Mouse (Mus musculus) hindbrain, embryonic 12.5 days (tissue): Measurements from ENCODE around the gene Zfp612. TPM values are rescaled to one million over a fixed set of nuclear protein-coding genes. Genes with fewer than 3 reads are reported as not detected.

ENCODE experiments used
- ATAC-seq: fragments of 200-750 bp; cut with Nextera tagmentation; 2 replicates; pipeline ENCODE4 v1.8.0; 2017; ENCODE audit warnings: moderate TSS enrichment; ENCODE audit not compliant: low FRiP score
- H3K27ac ChIP-seq: fragments of 300-500 bp; sonication (generic); 2 replicates; pipeline ENCODE4 v1.5.1; 2016; ENCODE audit warnings: mild to moderate bottlenecking
- H3K27me3 ChIP-seq: fragments of 300-500 bp; sonication (generic); 2 replicates; pipeline ENCODE4 v1.6.1; 2016; ENCODE audit warnings: mild to moderate bottlenecking
- H3K36me3 ChIP-seq: fragments of 300-500 bp; sonication (generic); 2 replicates; pipeline ENCODE4 v1.6.1; 2016; ENCODE audit warnings: mild to moderate bottlenecking
- H3K4me1 ChIP-seq: fragments of 300-500 bp; sonication (generic); 2 replicates; pipeline ENCODE4 v1.6.1; 2016
- H3K4me2 ChIP-seq: fragments of 300-500 bp; sonication (generic); replicated peaks from 2 replicates; pipeline ENCODE4 v1.6.1; 2016; ENCODE audit warnings: mild to moderate bottlenecking
- H3K4me3 ChIP-seq: fragments of 300-500 bp; sonication (generic); 2 replicates; pipeline ENCODE4 v1.5.1; 2016; ENCODE audit warnings: mild to moderate bottlenecking
- H3K9ac ChIP-seq: fragments of 300-500 bp; sonication (generic); 2 replicates; pipeline ENCODE4 v1.6.1; 2016; ENCODE audit warnings: mild to moderate bottlenecking, moderate library complexity
- H3K9me3 ChIP-seq: fragments of 300-500 bp; sonication (generic); replicated peaks from 2 replicates; pipeline ENCODE4 v1.6.1; 2016; ENCODE audit warnings: mild to moderate bottlenecking
- WGBS: fragments of 180-500 bp; shearing (Covaris S2); methylation state at CpG from one replicate; pipeline ENCODE4 v1.1.7; 2016; 5-methylcytosine and 5-hydroxymethylcytosine counted together
- polyA plus RNA-seq: library from polyadenylated mRNA; unstranded; fragments of >200 nt; fragmentation: Nextera tagmentation; extraction: Ambion mirVana; gene quantifications from 2 replicates; pipeline ENCODE4 v1.2.1, GENCODE M21; 2016

Zfp612 gene
- polyA plus RNA-seq, 1 experiment from 2014 or later: 12.8 TPM

GRCm38 (mm10) chr8:110069706-110070105 is 9.8 kb upstream of the Zfp612 start:
- no peak overlapping the region for H3K27ac ChIP-seq
- ATAC-seq: no peak
- H3K9me3 ChIP-seq: no peaks in the 10 kb centered on the region
- H3K36me3 ChIP-seq: no peaks in the 10 kb centered on the region
- H3K27me3 ChIP-seq: no peaks in the 10 kb centered on the region
- H3K9ac ChIP-seq: no peak overlapping the region
- WGBS: 87% methylated on average over 4 of the region's 4 CpGs
- H3K4me1 ChIP-seq: no peaks in the 10 kb centered on the region
- H3K4me2 ChIP-seq: no peak overlapping the region
- no peak overlapping the region for H3K4me3 ChIP-seq

GRCm38 (mm10) chr8:110071600-110071999 is 7.9 kb upstream of the Zfp612 start:
- 16% methylated on average over 9 of the region's 9 CpGs for whole genome bisulfite sequencing
- no peak overlapping the region for H3K9ac ChIP-seq
- H3K4me3 ChIP-seq: no peak overlapping the region
- no peaks in the 10 kb centered on the region for H3K9me3 ChIP-seq
- no peak overlapping the region for H3K27ac ChIP-seq
- H3K36me3 ChIP-seq: no peaks in the 10 kb centered on the region
- H3K4me2 ChIP-seq: no peak overlapping the region
- H3K4me1 ChIP-seq: no peaks in the 10 kb centered on the region
- ATAC-seq: no peak
- H3K27me3 ChIP-seq: no peaks in the 10 kb centered on the region

GRCm38 (mm10) chr8:110074496-110074895 is 5.0 kb upstream of the Zfp612 start:
- H3K27me3 ChIP-seq: no peaks in the 10 kb centered on the region
- no peaks in the 10 kb centered on the region for H3K9me3 ChIP-seq
- no peak overlapping the region for H3K4me3 ChIP-seq
- H3K36me3 ChIP-seq: no peaks in the 10 kb centered on the region
- H3K4me1 ChIP-seq: no peaks in the 10 kb centered on the region
- 83% methylated on average over 8 of the region's 8 CpGs for WGBS
- ATAC-seq: no peak
- H3K9ac ChIP-seq: no peak overlapping the region
- H3K27ac ChIP-seq: no peak overlapping the region
- no peak overlapping the region for H3K4me2 ChIP-seq

GRCm38 (mm10) chr8:110082416-110083105 is 3.0 kb downstream of the Zfp612 start:
- peaks cover 5% of the 10 kb centered on the region for H3K4me1 ChIP-seq
- 0 out of 2 replicates have a peak, but pooled peaks cover 4% of the 10 kb centered on the region for H3K9me3 ChIP-seq
- H3K27me3 ChIP-seq: no peaks in the 10 kb centered on the region
- WGBS: 80% methylated on average over 11 of the region's 11 CpGs
- no peak overlapping the region for H3K27ac ChIP-seq
- H3K4me3 ChIP-seq: no peak overlapping the region
- peaks cover 43% of the 10 kb centered on the region for H3K36me3 ChIP-seq
- H3K4me2 ChIP-seq: no peak overlapping the region
- ATAC-seq: no peak
- no peak overlapping the region for H3K9ac ChIP-seq

GRCm38 (mm10) chr8:110091869-110092268 is 12.3 kb downstream of the Zfp612 start:
- Histone ChIP-seq H3K9me3 (peaks cover 14% of the 10 kb centered on the region; the same call in 1 of the 2 replicates), H3K27ac (no peak overlapping the region), H3K4me3 (no peak overlapping the region), H3K9ac (no peak overlapping the region), H3K27me3 (no peaks in the 10 kb centered on the region), H3K4me1 (no peaks in the 10 kb centered on the region), H3K4me2 (no peak overlapping the region), H3K36me3 (peaks cover 33% of the 10 kb centered on the region)
- no peak for ATAC-seq
- WGBS: 49% methylated on average over 1 of the region's 1 CpGs

GRCm38 (mm10) chr8:110100907-110101306 is 21.4 kb downstream of the Zfp612 start, which contains the start of gene Gm21964:
Gene Gm21964 (plus strand): TSS chr8:110101207.
- WGBS: 83% methylated on average over 12 of the region's 12 CpGs
- no peak within 1 kb of the TSS for H3K9ac ChIP-seq
- H3K4me1 ChIP-seq: no peaks in the 10 kb centered on the region
- H3K27me3 ChIP-seq: no peaks in the 10 kb centered on the region
- no peak within 1 kb of the TSS for H3K4me2 ChIP-seq
- no peak within 1 kb of the TSS for H3K27ac ChIP-seq
- no peak within 1 kb of the TSS for H3K4me3 ChIP-seq
- H3K36me3 ChIP-seq: no peaks in the 10 kb centered on the region
- no peak for ATAC-seq
- H3K9me3 ChIP-seq: no peaks in the 10 kb centered on the region

- H3K4me1 ChIP-seq: no peaks in the 10 kb centered on the region
- H3K36me3 ChIP-seq: no peaks in the 10 kb centered on the region
- H3K9me3 ChIP-seq: no peaks in the 10 kb centered on the region
- no peak for ATAC-seq
- no peak overlapping the region for H3K4me3 ChIP-seq
- no peaks in the 10 kb centered on the region for H3K27me3 ChIP-seq
- H3K9ac ChIP-seq: no peak overlapping the region
- H3K27ac ChIP-seq: no peak overlapping the region
- 87% methylated on average over 15 of the region's 15 CpGs for WGBS
- H3K4me2 ChIP-seq: no peak overlapping the region
Measured at GRCm38 (mm10) chr8:110101676-110102075, 22.1 kb downstream of the Zfp612 start.

- H3K4me3 ChIP-seq: no peak within 1 kb of the TSS
- no peak within 1 kb of the TSS for H3K4me2 ChIP-seq
- WGBS: 78% methylated on average over 2 of the region's 3 CpGs
- ATAC-seq: no peak
- H3K9me3 ChIP-seq: no peaks in the 10 kb centered on the region
- H3K27me3 ChIP-seq: no peaks in the 10 kb centered on the region
- H3K27ac ChIP-seq: no peak within 1 kb of the TSS
- no peak within 1 kb of the TSS for H3K9ac ChIP-seq
- H3K4me1 ChIP-seq: no peaks in the 10 kb centered on the region
- H3K36me3 ChIP-seq: no peaks in the 10 kb centered on the region
Measured at GRCm38 (mm10) chr8:110102653-110103052, 23.1 kb downstream of the Zfp612 start, which contains the start of gene Gm17720. Gene Gm17720 (minus strand): TSS chr8:110102753.

- Histone ChIP-seq H3K4me1 (no peaks in the 10 kb centered on the region), H3K4me3 (no peak overlapping the region), H3K4me2 (no peak overlapping the region), H3K27me3 (no peaks in the 10 kb centered on the region), H3K9me3 (no peaks in the 10 kb centered on the region), H3K36me3 (no peaks in the 10 kb centered on the region), H3K9ac (no peak overlapping the region), H3K27ac (no peak overlapping the region)
- no peak for ATAC-seq
- WGBS: 43% methylated on average over 6 of the region's 6 CpGs
Measured at GRCm38 (mm10) chr8:110119715-110120114, 40.2 kb downstream of the Zfp612 start.

GRCm38 (mm10) chr8:110130537-110130936 is 51.0 kb downstream of the Zfp612 start:
- H3K4me1 ChIP-seq: no peaks in the 10 kb centered on the region
- H3K9me3 ChIP-seq: no peaks in the 10 kb centered on the region
- no peak for ATAC-seq
- H3K4me2 ChIP-seq: no peak overlapping the region
- H3K27ac ChIP-seq: no peak overlapping the region
- WGBS: 24% methylated on average over 13 of the region's 13 CpGs
- H3K27me3 ChIP-seq: no peaks in the 10 kb centered on the region
- no peak overlapping the region for H3K4me3 ChIP-seq
- no peak overlapping the region for H3K9ac ChIP-seq
- H3K36me3 ChIP-seq: no peaks in the 10 kb centered on the region

GRCm38 (mm10) chr8:110134236-110134635 is 54.7 kb downstream of the Zfp612 start:
- Histone ChIP-seq H3K4me2 (no peak overlapping the region), H3K27me3 (no peaks in the 10 kb centered on the region), H3K9ac (no peak overlapping the region), H3K27ac (no peak overlapping the region), H3K9me3 (no peaks in the 10 kb centered on the region), H3K4me1 (no peaks in the 10 kb centered on the region), H3K36me3 (no peaks in the 10 kb centered on the region), H3K4me3 (no peak overlapping the region)
- no peak for ATAC-seq
- 90% methylated on average over 8 of the region's 8 CpGs for WGBS

- Histone ChIP-seq H3K4me2 (no peak overlapping the region), H3K27ac (no peak overlapping the region), H3K4me3 (no peak overlapping the region), H3K9ac (no peak overlapping the region), H3K4me1 (no peaks in the 10 kb centered on the region), H3K9me3 (no peaks in the 10 kb centered on the region), H3K27me3 (no peaks in the 10 kb centered on the region), H3K36me3 (no peaks in the 10 kb centered on the region)
- 76% methylated on average over 7 of the region's 7 CpGs for WGBS
- no peak for ATAC-seq
Measured at GRCm38 (mm10) chr8:110135515-110135914, 56.0 kb downstream of the Zfp612 start.

- Histone ChIP-seq H3K36me3 (no peaks in the 10 kb centered on the region), H3K9me3 (no peaks in the 10 kb centered on the region), H3K27ac (no peak overlapping the region), H3K4me1 (no peaks in the 10 kb centered on the region), H3K27me3 (no peaks in the 10 kb centered on the region), H3K4me3 (no peak overlapping the region), H3K4me2 (no peak overlapping the region), H3K9ac (no peak overlapping the region)
- no peak for ATAC-seq
- WGBS: 81% methylated on average over 3 of the region's 3 CpGs
Measured at GRCm38 (mm10) chr8:110140156-110140555, 60.6 kb downstream of the Zfp612 start.
